Mouse (Mus musculus): ENCODE measurements around the gene Zxdc. TPM values are rescaled to one million over a fixed set of nuclear protein-coding genes. Genes with fewer than 3 reads are reported as not detected.

Zxdc gene
- polyA plus RNA-seq, 1 experiment from 2014 or later = 11.6 TPM

GRCm38 (mm10) chr6:90393948-90394347 is 24.7 kb downstream of the Zxdc start:
- Histone ChIP-seq H3K27me3 (replicated peaks) (no peaks in the 10 kb centered on the region), H3K4me2 (no peak overlapping the region), H3K27ac (no peak overlapping the region), H3K36me3 (replicated peaks) (peaks cover 12% of the 10 kb centered on the region; the same call in 1 of the 2 replicates), H3K9ac (no peak overlapping the region), H3K9me3 (no peaks in the 10 kb centered on the region), H3K4me1 (no peaks in the 10 kb centered on the region), H3K4me3 (no peak overlapping the region)
- ATAC-seq (replicated peaks) = no peak
- 64% methylated on average over 3 of the region's 3 CpGs for WGBS

GRCm38 (mm10) chr6:90395751-90396150 is 26.5 kb downstream of the Zxdc start:
- WGBS = 94% methylated on average over 2 of the region's 2 CpGs
- H3K27me3 ChIP-seq (replicated peaks) = no peaks in the 10 kb centered on the region
- H3K9me3 ChIP-seq = no peaks in the 10 kb centered on the region
- no peak for ATAC-seq (replicated peaks)
- no peaks in the 10 kb centered on the region for H3K4me1 ChIP-seq
- no peak overlapping the region for H3K4me2 ChIP-seq
- no peak overlapping the region for H3K27ac ChIP-seq
- H3K9ac ChIP-seq = no peak overlapping the region
- no peak overlapping the region for H3K4me3 ChIP-seq
- peaks cover 19% of the 10 kb centered on the region; the same call in 1 of the 2 replicates for H3K36me3 ChIP-seq (replicated peaks)

GRCm38 (mm10) chr6:90397291-90397690 is 28.0 kb downstream of the Zxdc start:
- H3K27ac ChIP-seq = no peak overlapping the region
- 94% methylated on average over 3 of the region's 3 CpGs for WGBS
- H3K4me2 ChIP-seq = no peak overlapping the region
- no peak for ATAC-seq (replicated peaks)
- no peak overlapping the region for H3K9ac ChIP-seq
- H3K4me3 ChIP-seq = no peak overlapping the region
- H3K4me1 ChIP-seq = no peaks in the 10 kb centered on the region
- H3K27me3 ChIP-seq (replicated peaks) = no peaks in the 10 kb centered on the region
- no peaks in the 10 kb centered on the region for H3K9me3 ChIP-seq
- peaks cover 21% of the 10 kb centered on the region; the same call in 1 of the 2 replicates for H3K36me3 ChIP-seq (replicated peaks)

- Histone ChIP-seq H3K9ac (no peak overlapping the region), H3K4me3 (no peak overlapping the region), H3K4me1 (no peaks in the 10 kb centered on the region), H3K27me3 (replicated peaks) (no peaks in the 10 kb centered on the region), H3K27ac (no peak overlapping the region), H3K36me3 (replicated peaks) (peaks cover 6% of the 10 kb centered on the region; the same call in 1 of the 2 replicates), H3K9me3 (no peaks in the 10 kb centered on the region), H3K4me2 (no peak overlapping the region)
- no peak for ATAC-seq (replicated peaks)
Observed at GRCm38 (mm10) chr6:90408632-90409031, 39.3 kb downstream of the Zxdc start.

- Histone ChIP-seq H3K4me3 (no peak overlapping the region), H3K27ac (no peak overlapping the region), H3K4me2 (no peak overlapping the region), H3K27me3 (replicated peaks) (no peaks in the 10 kb centered on the region), H3K9ac (no peak overlapping the region), H3K4me1 (no peaks in the 10 kb centered on the region), H3K36me3 (replicated peaks) (no peaks in the 10 kb centered on the region), H3K9me3 (no peaks in the 10 kb centered on the region)
- ATAC-seq (replicated peaks) = no peak
- WGBS = 92% methylated on average over 1 of the region's 1 CpGs
Observed at GRCm38 (mm10) chr6:90410972-90411371, 41.7 kb downstream of the Zxdc start.

- Histone ChIP-seq H3K9me3 (no peaks in the 10 kb centered on the region), H3K4me3 (no peak overlapping the region), H3K9ac (no peak overlapping the region), H3K4me1 (no peaks in the 10 kb centered on the region), H3K4me2 (no peak overlapping the region), H3K36me3 (replicated peaks) (no peaks in the 10 kb centered on the region), H3K27ac (no peak overlapping the region), H3K27me3 (replicated peaks) (no peaks in the 10 kb centered on the region)
- ATAC-seq (replicated peaks) = no peak
- WGBS = 83% methylated on average over 7 of the region's 7 CpGs
Observed at GRCm38 (mm10) chr6:90411926-90412325, 42.6 kb downstream of the Zxdc start.

GRCm38 (mm10) chr6:90422565-90422964 is 53.3 kb downstream of the Zxdc start:
- peak; percentile 86 for ATAC-seq (replicated peaks)
- Histone ChIP-seq H3K4me1 (peaks cover 8% of the 10 kb centered on the region), H3K4me3 (peak overlapping the region; percentile 14), H3K27ac (peak overlapping the region; percentile 54; the same call in 1 of the 2 replicates), H3K36me3 (replicated peaks) (no peaks in the 10 kb centered on the region), H3K27me3 (replicated peaks) (no peaks in the 10 kb centered on the region), H3K4me2 (peak overlapping the region; percentile 41), H3K9ac (peak overlapping the region; percentile 2; the same call in 1 of the 2 replicates), H3K9me3 (no peaks in the 10 kb centered on the region)
- 4% methylated on average over 14 of the region's 14 CpGs for WGBS

GRCm38 (mm10) chr6:90425361-90425760 is 56.1 kb downstream of the Zxdc start:
- WGBS = 83% methylated on average over 3 of the region's 3 CpGs
- Histone ChIP-seq H3K4me2 (no peak overlapping the region), H3K9me3 (no peaks in the 10 kb centered on the region), H3K27me3 (replicated peaks) (no peaks in the 10 kb centered on the region), H3K4me3 (no peak overlapping the region), H3K27ac (no peak overlapping the region), H3K4me1 (peaks cover 23% of the 10 kb centered on the region), H3K9ac (no peak overlapping the region), H3K36me3 (replicated peaks) (no peaks in the 10 kb centered on the region)
- ATAC-seq (replicated peaks) = no peak

- WGBS = 84% methylated on average over 4 of the region's 4 CpGs
- Histone ChIP-seq H3K27me3 (replicated peaks) (no peaks in the 10 kb centered on the region), H3K9me3 (no peaks in the 10 kb centered on the region), H3K36me3 (replicated peaks) (no peaks in the 10 kb centered on the region), H3K27ac (no peak overlapping the region), H3K4me3 (no peak overlapping the region), H3K9ac (no peak overlapping the region), H3K4me2 (no peak overlapping the region), H3K4me1 (peaks cover 23% of the 10 kb centered on the region)
- no peak for ATAC-seq (replicated peaks)
Observed at GRCm38 (mm10) chr6:90426003-90426402, 56.7 kb downstream of the Zxdc start.

GRCm38 (mm10) chr6:90428380-90428974 is 59.2 kb downstream of the Zxdc start, which contains the start of gene Cfap100:
Gene Cfap100, minus strand, starts transcription at chr6:90428797.
- Histone ChIP-seq H3K9ac (peak within 1 kb of the TSS; percentile 41), H3K27me3 (replicated peaks) (no peaks in the 10 kb centered on the region), H3K4me2 (peak within 1 kb of the TSS; percentile 65), H3K4me3 (peak within 1 kb of the TSS; percentile 41), H3K9me3 (no peaks in the 10 kb centered on the region), H3K36me3 (replicated peaks) (no peaks in the 10 kb centered on the region), H3K27ac (peak within 1 kb of the TSS; percentile 76), H3K4me1 (peaks cover 15% of the 10 kb centered on the region)
- ATAC-seq (replicated peaks) = peak; percentile 88
- WGBS = under 1% methylated on average over 31 of the region's 31 CpGs

GRCm38 (mm10) chr6:90429911-90430310 is 60.6 kb downstream of the Zxdc start:
- WGBS = 55% methylated on average over 14 of the region's 14 CpGs
- no peak overlapping the region for H3K4me2 ChIP-seq

GRCm38 (mm10) chr6:90431487-90431886 is 62.2 kb downstream of the Zxdc start:
- Histone ChIP-seq H3K4me3 (no peak overlapping the region), H3K4me1 (peaks cover 17% of the 10 kb centered on the region), H3K27me3 (replicated peaks) (no peaks in the 10 kb centered on the region), H3K36me3 (replicated peaks) (no peaks in the 10 kb centered on the region), H3K27ac (no peak overlapping the region), H3K4me2 (no peak overlapping the region), H3K9me3 (no peaks in the 10 kb centered on the region), H3K9ac (no peak overlapping the region)
- WGBS = 67% methylated on average over 2 of the region's 2 CpGs
- ATAC-seq (replicated peaks) = no peak

More at GRCm38 (mm10) chr6:90429911-90430310, 60.6 kb downstream of the Zxdc start:
- Histone ChIP-seq H3K9ac (no peak overlapping the region), H3K27me3 (replicated peaks) (no peaks in the 10 kb centered on the region), H3K9me3 (no peaks in the 10 kb centered on the region), H3K4me3 (no peak overlapping the region), H3K27ac (no peak overlapping the region), H3K36me3 (replicated peaks) (no peaks in the 10 kb centered on the region), H3K4me1 (peaks cover 15% of the 10 kb centered on the region)
- ATAC-seq (replicated peaks) = no peak

GRCm38 (mm10) chr6:90434687-90435086 is 65.4 kb downstream of the Zxdc start:
- H3K9ac ChIP-seq = no peak overlapping the region
- ATAC-seq (replicated peaks) = peak; percentile 55; the same call in 1 of the 2 replicates
- no peaks in the 10 kb centered on the region for H3K9me3 ChIP-seq
- H3K4me2 ChIP-seq = no peak overlapping the region
- H3K27ac ChIP-seq = no peak overlapping the region
- H3K4me3 ChIP-seq = no peak overlapping the region
- 65% methylated on average over 3 of the region's 3 CpGs for WGBS
- no peaks in the 10 kb centered on the region for H3K36me3 ChIP-seq (replicated peaks)
- peaks cover 2% of the 10 kb centered on the region; the same call in 1 of the 2 replicates for H3K4me1 ChIP-seq
- no peaks in the 10 kb centered on the region for H3K27me3 ChIP-seq (replicated peaks)

All from midbrain, embryonic 15.5 days (tissue).